Mouse (Mus musculus): ENCODE measurements at regions not wholly inside any gene's neighbourhood (a gene's known extent, or its start where the extent isn't known, plus 50 kb on each side); places are given as distances from the start of the nearest gene placed in this dataset.
A peak's percentile ranks its signal among the peaks of the same experiment; 100 is the strongest.

- DNase-seq (ENCODE audit: low spot score) (no peak), ATAC-seq (ENCODE audit: insufficient read depth, low FRiP score, low TSS enrichment) (no peak)
- no peaks in the 10 kb centered on the region for H3K27me3 ChIP-seq (ENCODE audit: control insufficient read depth, insufficient read depth, low read length)
- H3K4me2 ChIP-seq (ENCODE audit: low read depth) = no peak overlapping the region
- no peak overlapping the region for H3K4me3 ChIP-seq (ENCODE audit: low read depth, low read length)
- no peak overlapping the region for H3K27ac ChIP-seq (ENCODE audit: low read depth, low read length)
- WGBS = 86% methylated on average over 1 of the region's 1 CpGs
- no peaks in the 10 kb centered on the region for H3K9me3 ChIP-seq (ENCODE audit: control insufficient read depth, low read length)
- no peaks in the 10 kb centered on the region for H3K4me1 ChIP-seq (ENCODE audit: control insufficient read depth, insufficient read depth, low read length)
- H3K9ac ChIP-seq (ENCODE audit: low read length) = no peak overlapping the region
- no peaks in the 10 kb centered on the region for H3K36me3 ChIP-seq (ENCODE audit: control insufficient read depth, insufficient read depth, low read length)
These were observed 52.8 kb upstream of the Chodl start for GRCm38 (mm10) chr16:78877941-78878340.

- no peak for ATAC-seq (ENCODE audit: insufficient read depth, low FRiP score, low TSS enrichment)
These were observed 71.7 kb upstream of the Chodl start for GRCm38 (mm10) chr16:78859006-78859405.

DNA sequence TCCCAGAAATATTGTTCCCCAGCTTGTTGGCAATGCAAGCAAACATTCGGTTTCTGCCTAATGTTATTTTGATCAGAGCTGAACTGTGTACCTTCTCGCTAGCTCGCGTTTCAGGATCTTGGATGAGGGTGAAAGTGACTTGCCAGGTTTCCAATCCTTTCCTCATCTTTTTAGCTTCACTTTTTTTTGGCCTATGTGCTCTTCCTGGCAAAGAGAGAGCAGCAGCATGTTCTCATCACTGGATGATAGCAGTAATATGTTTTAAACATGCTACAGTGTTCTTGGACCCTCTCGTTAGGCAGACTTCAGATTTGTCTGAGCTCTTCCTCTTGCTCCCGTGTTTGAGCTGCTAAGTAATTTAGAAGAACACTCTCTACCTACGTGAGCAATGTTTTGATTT, 99.8 kb upstream of the Chodl start:
- no peaks in the 10 kb centered on the region for H3K4me1 ChIP-seq (ENCODE audit: control insufficient read depth, insufficient read depth, low read length)
- H3K9me3 ChIP-seq (ENCODE audit: control insufficient read depth, low read length) = no peaks in the 10 kb centered on the region
- H3K27me3 ChIP-seq (ENCODE audit: control insufficient read depth, insufficient read depth, low read length) = no peaks in the 10 kb centered on the region
- WGBS = 79% methylated on average over 7 of the region's 7 CpGs
- H3K9ac ChIP-seq (ENCODE audit: low read length) = no peak overlapping the region
- DNase-seq (ENCODE audit: low spot score) = no peak
- no peak overlapping the region for H3K27ac ChIP-seq (ENCODE audit: low read depth, low read length)
- no peak overlapping the region for H3K4me2 ChIP-seq (ENCODE audit: low read depth)
- no peaks in the 10 kb centered on the region for H3K36me3 ChIP-seq (ENCODE audit: control insufficient read depth, insufficient read depth, low read length)
- ATAC-seq (ENCODE audit: insufficient read depth, low FRiP score, low TSS enrichment) = no peak
- H3K4me3 ChIP-seq (ENCODE audit: low read depth, low read length) = no peak overlapping the region

More at GRCm38 (mm10) chr16:78859006-78859405, 71.7 kb upstream of the Chodl start:
- 90% methylated on average over 4 of the region's 4 CpGs for WGBS
- Histone ChIP-seq H3K27ac (ENCODE audit: low read depth, low read length) (no peak overlapping the region), H3K27me3 (ENCODE audit: control insufficient read depth, insufficient read depth, low read length) (no peaks in the 10 kb centered on the region), H3K9me3 (ENCODE audit: control insufficient read depth, low read length) (no peaks in the 10 kb centered on the region), H3K4me1 (ENCODE audit: control insufficient read depth, insufficient read depth, low read length) (no peaks in the 10 kb centered on the region), H3K9ac (ENCODE audit: low read length) (no peak overlapping the region), H3K4me2 (ENCODE audit: low read depth) (no peak overlapping the region), H3K36me3 (ENCODE audit: control insufficient read depth, insufficient read depth, low read length) (no peaks in the 10 kb centered on the region), H3K4me3 (ENCODE audit: low read depth, low read length) (no peak overlapping the region)
- DNase-seq (ENCODE audit: low spot score) = no peak

DNA sequence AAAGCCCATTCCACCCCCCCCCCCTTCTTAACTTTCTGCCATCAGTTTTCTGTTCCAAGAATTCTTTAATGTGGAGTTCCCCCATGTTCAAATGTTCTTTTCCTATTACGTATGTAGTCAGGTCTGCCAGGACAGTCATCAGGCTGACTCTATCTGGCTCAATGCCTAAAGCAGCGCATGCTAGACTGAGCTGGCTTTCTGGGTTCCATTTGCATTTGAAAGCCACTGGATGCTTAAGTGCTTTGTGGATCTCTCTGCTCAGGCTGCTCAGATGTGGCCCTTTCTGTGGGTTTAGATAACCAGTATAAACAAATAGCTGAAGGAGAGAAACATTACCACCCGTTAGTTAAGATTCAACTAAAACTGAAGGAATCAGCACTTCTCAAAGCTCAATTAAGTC, 103.0 kb upstream of the Chodl start:
- Histone ChIP-seq H3K36me3 (ENCODE audit: control insufficient read depth, insufficient read depth, low read length) (no peaks in the 10 kb centered on the region), H3K27ac (ENCODE audit: low read depth, low read length) (no peak overlapping the region), H3K27me3 (ENCODE audit: control insufficient read depth, insufficient read depth, low read length) (no peaks in the 10 kb centered on the region), H3K9me3 (ENCODE audit: control insufficient read depth, low read length) (no peaks in the 10 kb centered on the region), H3K4me2 (ENCODE audit: low read depth) (no peak overlapping the region), H3K4me3 (ENCODE audit: low read depth, low read length) (no peak overlapping the region), H3K4me1 (ENCODE audit: control insufficient read depth, insufficient read depth, low read length) (no peaks in the 10 kb centered on the region), H3K9ac (ENCODE audit: low read length) (no peak overlapping the region)
- DNase-seq (ENCODE audit: low spot score) = peak; percentile 21
- WGBS = 31% methylated on average over 3 of the region's 3 CpGs
- peak; percentile 80; the same call in 1 of the 2 replicates for ATAC-seq (ENCODE audit: insufficient read depth, low FRiP score, low TSS enrichment)

DNA sequence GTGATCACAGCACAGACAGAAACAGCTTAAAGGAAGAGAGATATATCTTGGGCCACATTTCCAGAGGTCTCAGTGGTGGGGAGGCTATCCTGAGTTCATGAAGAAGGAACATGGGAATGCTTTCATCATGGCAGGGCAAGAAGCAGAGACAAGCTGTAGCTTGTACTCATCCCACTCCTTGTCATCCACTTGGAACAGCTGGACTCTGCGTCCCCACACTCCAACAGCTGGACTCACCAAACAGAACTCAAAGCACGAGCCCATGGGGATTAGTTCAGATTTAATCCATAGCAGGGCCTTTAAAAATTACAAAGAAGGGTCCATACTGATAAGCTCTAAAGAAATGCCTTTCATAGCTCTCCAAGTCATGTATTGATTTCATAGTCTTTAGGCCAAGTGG, 140.7 kb upstream of the Chodl start:
- no peaks in the 10 kb centered on the region for H3K9me3 ChIP-seq (ENCODE audit: control insufficient read depth, low read length)
- no peak overlapping the region for H3K27ac ChIP-seq (ENCODE audit: low read depth, low read length)
- DNase-seq (ENCODE audit: low spot score) (no peak), ATAC-seq (ENCODE audit: insufficient read depth, low FRiP score, low TSS enrichment) (no peak)
- no peaks in the 10 kb centered on the region for H3K27me3 ChIP-seq (ENCODE audit: control insufficient read depth, insufficient read depth, low read length)
- no peak overlapping the region for H3K9ac ChIP-seq (ENCODE audit: low read length)
- no peak overlapping the region for H3K4me3 ChIP-seq (ENCODE audit: low read depth, low read length)
- WGBS = 88% methylated on average over 2 of the region's 2 CpGs
- no peaks in the 10 kb centered on the region for H3K4me1 ChIP-seq (ENCODE audit: control insufficient read depth, insufficient read depth, low read length)
- H3K36me3 ChIP-seq (ENCODE audit: control insufficient read depth, insufficient read depth, low read length) = no peaks in the 10 kb centered on the region
- H3K4me2 ChIP-seq (ENCODE audit: low read depth) = no peak overlapping the region

GRCm38 (mm10) chr16:78759226-78759625, 171.5 kb upstream of the Chodl start:
- no peak overlapping the region for H3K9ac ChIP-seq (ENCODE audit: low read length)
- DNase-seq (ENCODE audit: low spot score) (no peak), ATAC-seq (ENCODE audit: insufficient read depth, low FRiP score, low TSS enrichment) (no peak)
- H3K36me3 ChIP-seq (ENCODE audit: control insufficient read depth, insufficient read depth, low read length) = no peaks in the 10 kb centered on the region
- H3K9me3 ChIP-seq (ENCODE audit: control insufficient read depth, low read length) = no peaks in the 10 kb centered on the region
- no peak overlapping the region for H3K27ac ChIP-seq (ENCODE audit: low read depth, low read length)
- no peaks in the 10 kb centered on the region for H3K4me1 ChIP-seq (ENCODE audit: control insufficient read depth, insufficient read depth, low read length)
- H3K4me3 ChIP-seq (ENCODE audit: low read depth, low read length) = no peak overlapping the region
- H3K4me2 ChIP-seq (ENCODE audit: low read depth) = no peak overlapping the region
- H3K27me3 ChIP-seq (ENCODE audit: control insufficient read depth, insufficient read depth, low read length) = no peaks in the 10 kb centered on the region

GRCm38 (mm10) chr16:78737902-78738301, 161.4 kb upstream of the D16Ertd472e start:
- no peak for DNase-seq (ENCODE audit: low spot score)
- 80% methylated on average over 4 of the region's 4 CpGs for WGBS
- H3K4me1 ChIP-seq (ENCODE audit: control insufficient read depth, insufficient read depth, low read length) = no peaks in the 10 kb centered on the region
- no peaks in the 10 kb centered on the region for H3K27me3 ChIP-seq (ENCODE audit: control insufficient read depth, insufficient read depth, low read length)
- no peak overlapping the region for H3K27ac ChIP-seq (ENCODE audit: low read depth, low read length)
- no peaks in the 10 kb centered on the region for H3K9me3 ChIP-seq (ENCODE audit: control insufficient read depth, low read length)
- H3K4me3 ChIP-seq (ENCODE audit: low read depth, low read length) = no peak overlapping the region
- H3K36me3 ChIP-seq (ENCODE audit: control insufficient read depth, insufficient read depth, low read length) = no peaks in the 10 kb centered on the region
- no peak for ATAC-seq (ENCODE audit: insufficient read depth, low FRiP score, low TSS enrichment)
- no peak overlapping the region for H3K4me2 ChIP-seq (ENCODE audit: low read depth)
- H3K9ac ChIP-seq (ENCODE audit: low read length) = no peak overlapping the region

DNA sequence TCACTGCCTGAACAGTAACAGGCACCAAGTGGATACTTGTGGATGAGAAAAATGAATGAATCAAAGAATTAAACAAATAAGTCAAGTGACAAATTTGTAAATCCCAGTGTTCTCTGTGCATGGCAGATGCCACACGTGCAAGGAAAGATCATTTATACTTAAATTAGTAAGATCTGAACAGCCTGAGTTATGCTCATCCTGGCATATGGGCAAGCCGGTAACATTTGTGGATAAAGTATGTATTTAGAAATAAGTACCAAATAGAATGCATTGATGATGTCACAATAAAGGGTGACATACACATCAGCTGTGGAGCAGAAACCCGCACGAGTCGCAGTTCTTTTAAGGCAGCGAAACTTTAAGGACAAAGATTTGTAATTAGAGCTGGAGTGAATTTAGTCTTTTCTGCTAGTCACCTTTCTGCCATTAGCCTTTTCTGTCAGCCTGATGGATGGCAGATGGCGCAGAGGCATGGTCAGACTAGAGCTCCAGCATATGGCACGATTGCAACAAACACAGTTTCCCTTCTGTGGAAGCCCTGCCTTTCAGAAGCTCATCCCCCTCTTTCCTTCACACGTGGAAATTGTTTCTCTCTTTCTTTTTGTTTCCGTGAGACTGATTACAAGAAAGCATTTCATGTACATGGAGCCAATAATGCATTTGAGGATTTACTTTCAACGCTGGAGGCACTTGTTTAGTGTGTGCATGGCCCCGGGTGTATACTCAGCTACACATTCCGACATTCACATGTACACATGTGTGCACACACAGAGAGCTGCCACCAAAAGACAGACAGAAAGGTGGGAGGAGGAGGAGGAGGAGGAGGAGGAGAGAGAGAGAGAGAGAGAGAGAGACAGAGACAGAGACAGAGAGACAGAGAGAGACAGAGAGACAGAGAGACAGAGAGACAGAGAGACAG, 154.3 kb upstream of the D16Ertd472e start:
- Histone ChIP-seq H3K9ac (ENCODE audit: low read length) (no peak overlapping the region), H3K36me3 (ENCODE audit: control insufficient read depth, insufficient read depth, low read length) (no peaks in the 10 kb centered on the region), H3K27me3 (ENCODE audit: control insufficient read depth, insufficient read depth, low read length) (no peaks in the 10 kb centered on the region), H3K9me3 (ENCODE audit: control insufficient read depth, low read length) (no peaks in the 10 kb centered on the region), H3K27ac (ENCODE audit: low read depth, low read length) (no peak overlapping the region), H3K4me2 (ENCODE audit: low read depth) (no peak overlapping the region), H3K4me1 (ENCODE audit: control insufficient read depth, insufficient read depth, low read length) (no peaks in the 10 kb centered on the region), H3K4me3 (ENCODE audit: low read depth, low read length) (no peak overlapping the region)
- no peak for ATAC-seq (ENCODE audit: insufficient read depth, low FRiP score, low TSS enrichment)
- DNase-seq (ENCODE audit: low spot score) = no peak
- 78% methylated on average over 13 of the region's 13 CpGs for WGBS

GRCm38 (mm10) chr16:78725541-78725940, 149.0 kb upstream of the D16Ertd472e start:
- H3K27ac ChIP-seq (ENCODE audit: low read depth, low read length) = no peak overlapping the region
- no peaks in the 10 kb centered on the region for H3K9me3 ChIP-seq (ENCODE audit: control insufficient read depth, low read length)
- no peaks in the 10 kb centered on the region for H3K36me3 ChIP-seq (ENCODE audit: control insufficient read depth, insufficient read depth, low read length)
- H3K4me1 ChIP-seq (ENCODE audit: control insufficient read depth, insufficient read depth, low read length) = no peaks in the 10 kb centered on the region
- ATAC-seq (ENCODE audit: insufficient read depth, low FRiP score, low TSS enrichment) = no peak
- no peak overlapping the region for H3K4me2 ChIP-seq (ENCODE audit: low read depth)
- H3K27me3 ChIP-seq (ENCODE audit: control insufficient read depth, insufficient read depth, low read length) = no peaks in the 10 kb centered on the region
- no peak for DNase-seq (ENCODE audit: low spot score)
- no peak overlapping the region for H3K4me3 ChIP-seq (ENCODE audit: low read depth, low read length)
- no peak overlapping the region for H3K9ac ChIP-seq (ENCODE audit: low read length)
- 88% methylated on average over 2 of the region's 2 CpGs for WGBS
